Mouse (Mus musculus) MEL (cell line): ENCODE measurements around the gene Plxna4. TPM values are rescaled to one million over a fixed set of nuclear protein-coding genes. Genes with fewer than 3 reads are reported as not detected.

ENCODE experiments used
- DNase-seq: peaks from one replicate; pipeline ENCODE4 v3.0.0; 2011; ENCODE audit warnings: low read depth, low spot score
- H3K27ac ChIP-seq: 2 replicates; pipeline ENCODE4 v1.5.1; 2012; ENCODE audit warnings: low read depth, mild to moderate bottlenecking, control low read depth, low read length, moderate library complexity; ENCODE audit not compliant: control insufficient read depth
- H3K27me3 ChIP-seq, 2 experiments: fragments of 150-350 bp in 1 of 2; sonication (generic) in 1 of 2; 2 replicates each; pipeline ENCODE4 v1.6.1; 2012; ENCODE audit warnings: low read length in 2 of 2, mild to moderate bottlenecking in 2 of 2, improper control_type of control experiment in 1 of 2, moderate library complexity in 1 of 2; ENCODE audit not compliant: insufficient read depth in 2 of 2, control insufficient read depth in 1 of 2
- H3K36me3 ChIP-seq, 2 experiments: 2 replicates each; pipeline ENCODE4 v1.6.1; 2012 to 2014; ENCODE audit warnings: low read length in 2 of 2, improper control_type of control experiment in 1 of 2, inconsistent platforms in 1 of 2, mild to moderate bottlenecking in 1 of 2; ENCODE audit not compliant: insufficient read depth in 2 of 2, control insufficient read depth in 1 of 2
- H3K4me1 ChIP-seq, 2 experiments: fragments of 150-350 bp in 1 of 2; sonication (generic) in 1 of 2; 2 replicates each; pipeline ENCODE4 v1.6.1; 2012; ENCODE audit warnings: low read length in 2 of 2, improper control_type of control experiment in 1 of 2, mild to moderate bottlenecking in 1 of 2; ENCODE audit not compliant: insufficient read depth in 2 of 2, control insufficient read depth in 1 of 2
- H3K4me3 ChIP-seq, 2 experiments: fragments of 150-350 bp in 1 of 2; sonication (generic) in 1 of 2; 2 replicates each; pipeline ENCODE4 v1.5.1; 2012; ENCODE audit warnings: low read depth in 2 of 2, low read length in 2 of 2, mild to moderate bottlenecking in 2 of 2, moderate library complexity in 2 of 2, control low read depth in 1 of 2, improper control_type of control experiment in 1 of 2; ENCODE audit not compliant: control insufficient read depth in 1 of 2, insufficient read depth in 1 of 2
- H3K79me2 ChIP-seq: 2 replicates; pipeline ENCODE4 v1.6.1; 2012; ENCODE audit warnings: mild to moderate bottlenecking, low read length, moderate library complexity; ENCODE audit not compliant: control insufficient read depth, poor library complexity, insufficient read depth
- H3K9ac ChIP-seq: 2 replicates; pipeline ENCODE4 v1.6.1; 2012; ENCODE audit warnings: low read depth, mild to moderate bottlenecking, control low read depth, low read length, moderate library complexity; ENCODE audit not compliant: control insufficient read depth, poor library complexity, severe bottlenecking
- H3K9me3 ChIP-seq: fragments of 150-350 bp; sonication (generic); replicated peaks from 2 replicates; pipeline ENCODE4 v1.6.1; 2012; ENCODE audit warnings: mild to moderate bottlenecking, low read length, improper control_type of control experiment, moderate library complexity; ENCODE audit not compliant: insufficient read depth
- CTCF ChIP-seq, 3 experiments: IDR thresholded peaks in 2 of 3; conservative IDR thresholded peaks in 1 of 3; 2 replicates each; pipeline ENCODE4 v1.5.1; 2011 to 2012; ENCODE audit warnings: low read length in 3 of 3, low read depth in 2 of 3, mild to moderate bottlenecking in 2 of 3, improper control_type of control experiment in 1 of 3, inconsistent platforms in 1 of 3, mixed read lengths in 1 of 3, moderate library complexity in 1 of 3; ENCODE audit not compliant: control insufficient read depth in 1 of 3, insufficient read depth in 1 of 3, poor library complexity in 1 of 3, severe bottlenecking in 1 of 3
- ELF1 ChIP-seq: IDR thresholded peaks from 2 replicates; pipeline ENCODE4 v1.6.1; 2014; ENCODE audit warnings: low read depth, mild to moderate bottlenecking, inconsistent platforms, low read length, improper control_type of control experiment, moderate library complexity
- GATA1 ChIP-seq: IDR thresholded peaks from 2 replicates; pipeline ENCODE4 v1.6.1; 2011; ENCODE audit warnings: low read depth, low read length, improper control_type of control experiment
- HCFC1 ChIP-seq: IDR thresholded peaks from 2 replicates; pipeline ENCODE4 v1.6.1; 2012; ENCODE audit warnings: low read depth, mild to moderate bottlenecking, inconsistent platforms, low read length, improper control_type of control experiment, moderate library complexity
- JUND ChIP-seq: IDR thresholded peaks from 2 replicates; pipeline ENCODE4 v1.6.1; 2011; ENCODE audit warnings: low read depth, mild to moderate bottlenecking, improper control_type of control experiment, low read length
- KAT2A ChIP-seq: conservative IDR thresholded peaks from 2 replicates; pipeline ENCODE4 v1.6.1; 2012; ENCODE audit warnings: low read depth, low read length, improper control_type of control experiment, inconsistent platforms
- MAFK ChIP-seq: IDR thresholded peaks from 2 replicates; pipeline ENCODE4 v1.6.1; 2011; ENCODE audit warnings: low read depth, mild to moderate bottlenecking, low read length, improper control_type of control experiment, borderline replicate concordance
- MXI1 ChIP-seq: IDR thresholded peaks from 2 replicates; pipeline ENCODE4 v1.6.1; 2011; ENCODE audit warnings: mild to moderate bottlenecking, low read depth, low read length, improper control_type of control experiment
- NELFE ChIP-seq: IDR thresholded peaks from 2 replicates; pipeline ENCODE4 v1.6.1; 2011; ENCODE audit warnings: low read depth, low read length, improper control_type of control experiment
- RAD21 ChIP-seq: IDR thresholded peaks from 2 replicates; pipeline ENCODE4 v1.6.1; 2011; ENCODE audit warnings: mild to moderate bottlenecking, low read depth, low read length, improper control_type of control experiment
- SIN3A ChIP-seq: IDR thresholded peaks from 2 replicates; pipeline ENCODE4 v1.6.1; 2012; ENCODE audit warnings: low read length, improper control_type of control experiment, inconsistent platforms
- SMC3 ChIP-seq: IDR thresholded peaks from 2 replicates; pipeline ENCODE4 v1.6.1; 2011; ENCODE audit warnings: low read depth, low read length, improper control_type of control experiment
- TBP ChIP-seq: IDR thresholded peaks from 2 replicates; pipeline ENCODE4 v1.8.0; 2011; ENCODE audit warnings: low read depth, low read length, improper control_type of control experiment
- TCF12 ChIP-seq: IDR thresholded peaks from 2 replicates; pipeline ENCODE4 v1.6.1; 2014; ENCODE audit warnings: low read depth, mild to moderate bottlenecking, inconsistent platforms, low read length, improper control_type of control experiment, moderate library complexity
- UBTF ChIP-seq: IDR thresholded peaks from 2 replicates; pipeline ENCODE4 v1.6.1; 2012; ENCODE audit warnings: low read depth, mild to moderate bottlenecking, inconsistent platforms, low read length, improper control_type of control experiment, moderate library complexity, borderline replicate concordance; ENCODE audit not compliant: insufficient read depth
- ZC3H11A ChIP-seq: IDR thresholded peaks from 2 replicates; pipeline ENCODE4 v1.6.1; 2012; ENCODE audit warnings: low read depth, mild to moderate bottlenecking, inconsistent platforms, low read length, improper control_type of control experiment
- ZNF384 ChIP-seq: IDR thresholded peaks from 2 replicates; pipeline ENCODE4 v1.6.1; 2012; ENCODE audit warnings: low read depth, mild to moderate bottlenecking, inconsistent platforms, low read length, improper control_type of control experiment
- polyA plus RNA-seq, 2 experiments: library from polyadenylated mRNA; stranded (reverse) in 1 of 2; unstranded in 1 of 2; fragments of >175 nt in 1 of 2; fragments of >200 nt in 1 of 2; gene quantifications; 2 replicates each; pipeline versions ENCODE4 v1.2.1 to v1.2.4; 2012; ENCODE audit warnings: low replicate concordance in 2 of 2, low read depth in 1 of 2; ENCODE audit not compliant: insufficient read length in 2 of 2, insufficient read depth in 1 of 2, missing spikeins in 1 of 2
- total RNA-seq: library from RNA; depleted of rRNA; stranded (reverse); fragments of 300-350 nt; gene quantifications from 2 replicates; pipeline ENCODE4 v1.2.3, GENCODE M21; 2012

Gene Plxna4
- total and polyA plus RNA-seq, 3 experiments: 0.01 TPM; not detected in 2

GRCm38 (mm10) chr6:32595591-32595990 lies 7.6 kb upstream of the Plxna4 start:
- Histone ChIP-seq H3K79me2 (no peaks in the 10 kb centered on the region), H3K27ac (no peak overlapping the region), H3K4me3 (no peak overlapping the region), H3K9ac (no peak overlapping the region), H3K27me3 (no peaks in the 10 kb centered on the region), H3K36me3 (no peaks in the 10 kb centered on the region), H3K9me3 (no peaks in the 10 kb centered on the region), H3K4me1 (no peaks in the 10 kb centered on the region)
- TF ChIP-seq HCFC1: no peak
- TF ChIP-seq TBP: no peak
- TF ChIP-seq GATA1: no peak
- no peak for DNase-seq

- H3K79me2 ChIP-seq: no peaks in the 10 kb centered on the region
- no peaks in the 10 kb centered on the region for H3K4me1 ChIP-seq
- H3K9ac ChIP-seq: no peak overlapping the region
- no peak overlapping the region for H3K27ac ChIP-seq
- H3K4me3 ChIP-seq: no peak overlapping the region
- DNase-seq: peak; percentile 29
- no peaks in the 10 kb centered on the region for H3K9me3 ChIP-seq
- TF ChIP-seq MXI1: no peak
- peak; percentile 36 to 62 (median 58); a peak in 5 of 6 replicates for TF ChIP-seq CTCF (IDR thresholded peaks at IDR 0.05 in 2 of 3, conservative IDR thresholded peaks at IDR 0.05 in 1 of 3; ENCODE audit: control insufficient read depth in 1 of 3, insufficient read depth in 1 of 3, low read depth in 2 of 3, low read length in 3 of 3, poor library complexity in 1 of 3, severe bottlenecking in 1 of 3)
- TF ChIP-seq TCF12: no peak
- TF ChIP-seq ZC3H11A: peak; percentile 45; the same call in 1 of the 2 replicates
- no peak for TF ChIP-seq SIN3A
- TF ChIP-seq SMC3: peak; percentile 70
- no peak for TF ChIP-seq HCFC1
- TF ChIP-seq ZNF384: no peak
- TF ChIP-seq RAD21: peak; percentile 72
- no peaks in the 10 kb centered on the region for H3K27me3 ChIP-seq
- no peaks in the 10 kb centered on the region for H3K36me3 ChIP-seq
Measured at GRCm38 (mm10) chr6:32590979-32591758, 3.2 kb upstream of the Plxna4 start.

GRCm38 (mm10) chr6:32589632-32590031 lies 1.6 kb upstream of the Plxna4 start:
- Histone ChIP-seq H3K79me2 (no peaks in the 10 kb centered on the region), H3K9ac (no peak overlapping the region), H3K27ac (no peak overlapping the region), H3K27me3 (no peaks in the 10 kb centered on the region), H3K9me3 (no peaks in the 10 kb centered on the region), H3K36me3 (no peaks in the 10 kb centered on the region), H3K4me1 (no peaks in the 10 kb centered on the region), H3K4me3 (no peak overlapping the region)
- no peak for TF ChIP-seq JUND
- TF ChIP-seq KAT2A: no peak
- no peak for TF ChIP-seq ELF1
- TF ChIP-seq NELFE: no peak
- no peak for TF ChIP-seq MAFK
- no peak for TF ChIP-seq UBTF
- DNase-seq: no peak
